Comparison of ENCODE assay signal across 27 mouse cellular contexts in genomic region chr10:42930121-42930650, GRCm38 (mm10).
A peak's percentile ranks its signal among the peaks of the same experiment; 100 is the strongest.
DNase-seq lines count a peak whose midpoint lies in the region; TF ChIP-seq lines count a peak whose summit lies in the region.
"Had no signal": no experiment of that assay in that cellular context is flagged by ENCODE, and none has a peak within 500 bp of the region (broad histone marks: within the 10 kb centered on the region; RNA-seq: fewer than 3 reads in every experiment).

No protein-coding gene starts in this region.

- DNase-seq in adrenal gland, adult 2 months = peak; percentile 72
- no peak for DNase-seq in adrenal gland, adult 18-20 months (ENCODE audit: low spot score in 2 of 2)
- peak; percentile 48 for DNase-seq in ZHBTc4 (ENCODE audit: low read depth, low spot score)
- DNase-seq in adrenal gland, postnatal 36 days = peak; percentile 76
- DNase-seq in right cerebral cortex, adult 18-20 months = no peak
- no peak for DNase-seq in layer of hippocampus, adult 18-20 months (ENCODE audit: low spot score in 2 of 2)
- no peak for DNase-seq in urinary bladder, adult 2 months (ENCODE audit: low spot score)
- DNase-seq: cerebellum, adult 18-20 months; forebrain, postnatal 0 days; gastrocnemius, postnatal 10 days; heart, postnatal 36 days; kidney, adult 18-20 months; kidney, postnatal 36 days; left cerebral cortex, postnatal 4 days; liver, embryonic 13.5 days; lung, adult 2 months; lung, postnatal 10 days; right cerebral cortex, postnatal 25 days; thymus, adult 2 months had no signal

- no peaks in the 10 kb centered on the region for H3K9me3 ChIP-seq in E14TG2a.4 (ENCODE audit: low read length)
- H3K9me3 ChIP-seq: embryonic facial prominence, embryonic 15.5 days; forebrain, embryonic 12.5 days; heart, embryonic 15.5 days; hindbrain, embryonic 13.5 days; liver, embryonic 13.5 days; midbrain, embryonic 13.5 days; neural tube, embryonic 13.5 days; stomach, embryonic 15.5 days had no signal

- no peaks in the 10 kb centered on the region for H3K36me3 ChIP-seq in E14TG2a.4 (ENCODE audit: insufficient read depth, low read length)
- H3K36me3 ChIP-seq: embryonic facial prominence, embryonic 15.5 days; forebrain, embryonic 12.5 days; heart, embryonic 15.5 days; hindbrain, embryonic 13.5 days; liver, embryonic 13.5 days; midbrain, embryonic 13.5 days; neural tube, embryonic 13.5 days; stomach, embryonic 15.5 days had no signal

- H3K27me3 ChIP-seq in E14TG2a.4 (ENCODE audit: insufficient read depth, low read length) = peaks cover 45% of the 10 kb centered on the region
- H3K27me3 ChIP-seq: embryonic facial prominence, embryonic 15.5 days; forebrain, embryonic 12.5 days; heart, embryonic 15.5 days; liver, embryonic 13.5 days; midbrain, embryonic 13.5 days; neural tube, embryonic 13.5 days; stomach, embryonic 15.5 days had no signal

- no peak for TF ChIP-seq CTCF in E14TG2a.4 (conservative IDR thresholded peaks at IDR 0.05; ENCODE audit: low read length)

- peak overlapping the region; percentile 39; the same call in 1 of the 2 replicates for H3K4me3 ChIP-seq in E14TG2a.4 (replicated peaks; ENCODE audit: low read length)
- H3K4me3 ChIP-seq: embryonic facial prominence, embryonic 15.5 days; forebrain, embryonic 12.5 days; heart, embryonic 15.5 days; hindbrain, embryonic 13.5 days; liver, embryonic 13.5 days; midbrain, embryonic 13.5 days; neural tube, embryonic 13.5 days; stomach, embryonic 15.5 days had no signal

- H3K4me1 ChIP-seq in E14TG2a.4 (replicated peaks; ENCODE audit: low read depth, low read length) = peaks cover 18% of the 10 kb centered on the region
- H3K4me1 ChIP-seq: forebrain, embryonic 12.5 days; hindbrain, embryonic 13.5 days; liver, embryonic 13.5 days; midbrain, embryonic 13.5 days; neural tube, embryonic 13.5 days; stomach, embryonic 15.5 days had no signal

Comparison
In these comparisons a context has a peak if more than half of its experiments do, and no peak if none do; other contexts are left out.
1. DNase-seq: peak in adrenal gland, adult 2 months (single experiment), ZHBTc4 (single experiment) and adrenal gland, postnatal 36 days (2 of 2); none in adrenal gland, adult 18-20 months (0 of 2), right cerebral cortex, adult 18-20 months (single experiment), layer of hippocampus, adult 18-20 months (0 of 2) and urinary bladder, adult 2 months (single experiment).